Mouse (Mus musculus): Measurements from ENCODE around the gene Pcx. TPM values are rescaled to one million over a fixed set of nuclear protein-coding genes. Genes with fewer than 3 reads are reported as not detected.

Gene Pcx
- polyA plus RNA-seq, 1 experiment from 2014 or later, result 23.5 TPM

DNA sequence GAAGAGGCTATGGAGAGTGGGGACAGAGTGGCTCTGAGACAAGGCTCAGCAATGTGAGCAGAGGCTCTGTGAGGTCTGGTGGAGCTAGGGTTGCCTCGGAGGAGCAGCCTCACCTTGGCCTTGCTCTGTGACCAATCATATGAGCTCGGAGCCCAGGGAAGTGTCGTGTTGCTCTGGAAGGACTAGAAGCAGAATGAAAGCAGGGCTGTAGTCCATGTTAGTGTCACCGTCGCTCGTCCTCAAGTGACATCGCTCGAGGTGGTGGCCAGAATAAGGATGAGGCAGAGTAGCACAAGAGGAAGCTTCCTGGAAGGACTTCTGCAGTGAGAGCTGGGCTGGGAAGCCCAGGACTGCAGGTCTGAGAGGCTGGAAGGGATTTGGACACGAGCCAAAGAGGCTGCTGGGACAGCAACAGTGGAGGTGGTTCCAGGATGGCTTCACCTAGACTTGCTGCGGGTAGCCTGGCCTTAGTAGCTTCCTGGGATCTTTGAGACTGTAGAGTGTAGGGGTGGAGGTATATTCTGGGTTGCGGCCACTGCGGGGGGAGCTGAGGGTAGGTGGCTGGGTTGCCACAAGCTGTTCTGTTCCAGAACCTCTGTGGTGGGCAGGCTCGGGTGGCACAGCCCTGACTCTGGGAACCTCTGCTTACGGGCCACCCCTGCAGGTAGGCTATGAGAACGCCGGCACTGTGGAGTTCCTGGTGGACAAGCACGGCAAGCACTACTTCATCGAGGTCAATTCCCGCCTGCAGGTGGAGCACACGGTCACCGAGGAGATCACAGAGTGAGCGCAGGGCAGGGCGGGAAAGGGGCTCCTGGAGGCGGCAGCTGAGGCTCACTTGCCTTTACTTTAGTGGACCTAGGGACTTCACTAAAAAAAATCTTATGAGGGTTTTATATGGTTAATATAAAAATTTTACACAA, 93.8 kb downstream of the Pcx start:
- no peak for ATAC-seq (ENCODE audit: low FRiP score, low read depth)
- Histone ChIP-seq H3K36me3 (no peaks in the 10 kb centered on the region), H3K27me3 (replicated peaks) (no peaks in the 10 kb centered on the region), H3K27ac (no peak overlapping the region), H3K4me3 (no peak overlapping the region), H3K4me1 (0 out of 2 replicates have a peak, but pooled peaks cover 6% of the 10 kb centered on the region), H3K9ac (no peak overlapping the region), H3K4me2 (replicated peaks) (0 out of 2 replicates have a peak overlapping the region, but pooled peaks have one; percentile 22), H3K9me3 (no peaks in the 10 kb centered on the region)
- 42% methylated on average over 24 of the region's 24 CpGs for WGBS

DNA sequence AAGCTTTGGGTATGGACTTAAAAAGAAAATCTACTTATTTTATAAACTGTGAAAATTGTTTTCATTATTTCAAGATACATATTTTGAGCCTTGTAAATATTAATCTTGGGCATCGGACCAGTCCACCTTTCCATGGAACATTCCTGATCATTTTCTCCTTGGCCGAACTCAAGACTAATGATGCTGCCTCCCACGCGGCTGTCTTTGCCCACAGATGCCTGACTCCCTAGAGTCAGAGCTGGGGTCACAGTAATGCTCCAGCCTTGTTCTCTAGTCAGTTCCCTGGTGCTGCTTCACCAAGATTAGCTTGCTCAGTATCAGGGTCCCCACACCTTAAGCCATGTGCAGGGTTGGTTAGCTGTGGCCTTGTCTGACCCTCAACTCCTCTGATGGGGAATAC, 95.4 kb downstream of the Pcx start:
- H3K27me3 ChIP-seq (replicated peaks), result no peaks in the 10 kb centered on the region
- H3K27ac ChIP-seq, result no peak overlapping the region
- H3K9ac ChIP-seq, result no peak overlapping the region
- no peaks in the 10 kb centered on the region for H3K36me3 ChIP-seq
- 89% methylated on average over 4 of the region's 4 CpGs for WGBS
- H3K4me2 ChIP-seq (replicated peaks), result no peak overlapping the region
- no peak for ATAC-seq (ENCODE audit: low FRiP score, low read depth)
- no peaks in the 10 kb centered on the region for H3K9me3 ChIP-seq
- no peak overlapping the region for H3K4me3 ChIP-seq
- H3K4me1 ChIP-seq, result 0 out of 2 replicates have a peak, but pooled peaks cover 6% of the 10 kb centered on the region

DNA sequence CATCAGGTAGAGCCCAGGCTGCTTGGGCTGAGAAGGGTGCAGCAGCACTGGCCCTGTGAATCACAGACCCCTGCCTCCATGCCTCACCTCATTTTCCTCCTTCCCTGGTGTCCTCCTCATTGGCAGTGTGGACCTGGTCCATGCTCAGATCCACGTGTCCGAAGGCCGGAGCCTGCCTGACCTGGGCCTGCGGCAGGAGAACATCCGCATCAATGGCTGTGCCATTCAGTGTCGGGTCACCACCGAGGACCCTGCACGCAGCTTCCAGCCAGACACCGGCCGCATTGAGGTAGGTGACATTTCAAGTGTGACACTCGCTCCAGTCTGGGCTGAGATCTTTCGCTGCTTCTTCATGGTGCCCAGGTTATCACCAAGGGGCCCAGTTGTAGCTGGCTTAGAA, 97.1 kb downstream of the Pcx start:
- Histone ChIP-seq H3K36me3 (peaks cover 15% of the 10 kb centered on the region), H3K27ac (no peak overlapping the region), H3K4me3 (no peak overlapping the region), H3K9me3 (no peaks in the 10 kb centered on the region), H3K9ac (no peak overlapping the region), H3K4me2 (replicated peaks) (no peak overlapping the region), H3K4me1 (peaks cover 14% of the 10 kb centered on the region), H3K27me3 (replicated peaks) (no peaks in the 10 kb centered on the region)
- WGBS, result 92% methylated on average over 12 of the region's 12 CpGs
- ATAC-seq (ENCODE audit: low FRiP score, low read depth), result no peak

DNA sequence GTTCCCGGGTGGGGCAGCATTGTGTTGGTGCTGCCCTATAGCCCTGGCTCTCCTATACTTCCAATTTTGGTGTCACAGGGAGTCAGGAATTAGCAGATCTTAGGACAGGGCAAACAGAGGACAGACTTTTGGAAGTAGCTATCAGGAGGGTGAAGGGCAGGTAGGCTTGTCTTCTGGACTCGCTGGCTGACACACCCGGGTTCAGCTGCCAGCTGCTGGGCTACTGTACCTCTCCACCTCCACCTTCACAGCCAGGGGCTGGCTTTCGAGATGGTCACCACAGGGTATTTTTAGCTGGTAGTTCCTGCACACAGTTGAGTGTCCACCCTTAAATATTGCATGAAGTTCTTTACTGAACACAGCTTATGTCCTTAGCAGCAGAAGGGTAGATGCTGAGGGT, 98.2 kb downstream of the Pcx start:
- ATAC-seq (ENCODE audit: low FRiP score, low read depth), result no peak
- 89% methylated on average over 4 of the region's 4 CpGs for WGBS
- H3K9me3 ChIP-seq, result no peaks in the 10 kb centered on the region
- H3K4me1 ChIP-seq, result peaks cover 25% of the 10 kb centered on the region
- H3K4me3 ChIP-seq, result no peak overlapping the region
- peaks cover 26% of the 10 kb centered on the region for H3K36me3 ChIP-seq
- no peaks in the 10 kb centered on the region for H3K27me3 ChIP-seq (replicated peaks)
- no peak overlapping the region for H3K27ac ChIP-seq
- no peak overlapping the region for H3K9ac ChIP-seq
- H3K4me2 ChIP-seq (replicated peaks), result no peak overlapping the region

DNA sequence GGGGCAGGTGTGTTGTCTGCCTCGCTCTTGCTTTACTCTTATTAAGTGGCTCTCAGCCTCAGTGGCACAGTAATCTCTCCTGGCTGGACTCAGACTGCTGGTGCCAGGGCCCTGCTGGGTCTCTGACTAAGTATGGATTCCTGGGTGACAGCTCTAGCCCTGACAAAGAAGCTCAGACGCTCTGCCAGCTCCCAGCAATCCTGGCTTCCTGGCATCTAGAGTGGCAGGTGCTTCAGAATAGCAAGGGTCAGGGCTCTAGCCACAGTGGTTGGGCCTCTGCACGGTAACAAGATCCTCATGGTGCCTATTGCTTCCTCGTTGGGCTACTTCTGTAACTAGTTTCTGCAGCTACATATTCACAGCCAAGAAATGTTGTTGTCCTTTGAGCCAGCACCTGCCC, 99.8 kb downstream of the Pcx start:
- Histone ChIP-seq H3K4me2 (replicated peaks) (no peak overlapping the region), H3K4me3 (no peak overlapping the region), H3K4me1 (peaks cover 31% of the 10 kb centered on the region), H3K9ac (no peak overlapping the region), H3K36me3 (peaks cover 31% of the 10 kb centered on the region), H3K27me3 (replicated peaks) (no peaks in the 10 kb centered on the region), H3K9me3 (no peaks in the 10 kb centered on the region), H3K27ac (no peak overlapping the region)
- no peak for ATAC-seq (ENCODE audit: low FRiP score, low read depth)
- WGBS, result 70% methylated on average over 4 of the region's 4 CpGs

DNA sequence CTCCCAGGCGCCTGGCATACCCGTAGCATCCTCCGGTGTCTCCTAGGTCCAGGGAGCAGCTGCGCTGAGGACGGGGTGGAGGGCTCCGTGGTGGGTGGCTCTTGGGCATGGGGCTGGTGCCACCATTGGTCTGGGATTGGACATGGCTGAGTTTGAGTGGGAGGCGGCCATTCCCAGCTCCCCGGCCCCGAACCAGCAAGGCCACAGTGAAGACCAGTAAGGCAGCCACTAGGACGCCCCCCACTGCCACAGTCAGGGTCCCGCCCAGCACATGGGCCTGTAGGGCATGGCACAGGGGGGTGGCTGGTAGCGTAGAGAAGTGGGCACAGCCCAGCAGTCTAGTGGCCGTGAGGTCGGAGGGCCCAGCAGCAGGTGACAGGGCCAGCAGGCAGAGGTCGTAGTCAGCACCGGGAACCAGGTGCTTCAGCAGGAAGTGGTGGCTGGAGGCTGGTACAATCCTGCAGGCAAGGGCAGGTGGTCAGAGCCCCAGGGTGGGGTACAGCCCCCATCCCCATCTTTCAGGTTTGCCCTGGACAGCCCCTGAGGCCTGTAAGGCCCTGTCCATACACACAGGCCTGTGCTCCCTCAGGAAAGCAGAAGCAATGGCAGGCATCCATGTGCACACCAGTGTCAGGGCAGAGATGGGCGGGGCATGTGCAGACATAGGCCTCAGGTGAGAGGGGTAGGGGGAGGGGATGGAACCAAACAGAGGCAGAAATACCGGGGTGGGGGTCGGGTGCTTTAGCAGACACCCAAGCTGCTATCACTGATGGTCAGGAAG, 102.1 kb downstream of the Pcx start:
- Histone ChIP-seq H3K36me3 (peaks cover 31% of the 10 kb centered on the region), H3K4me1 (peaks cover 40% of the 10 kb centered on the region), H3K4me3 (no peak overlapping the region), H3K27me3 (replicated peaks) (no peaks in the 10 kb centered on the region; the same call in 1 of the 2 replicates), H3K9me3 (no peaks in the 10 kb centered on the region), H3K27ac (no peak overlapping the region), H3K9ac (peak overlapping the region; percentile 21; the same call in 1 of the 2 replicates), H3K4me2 (replicated peaks) (peak overlapping the region; percentile 18; the same call in 1 of the 2 replicates)
- WGBS, result 91% methylated on average over 19 of the region's 19 CpGs
- ATAC-seq (ENCODE audit: low FRiP score, low read depth), result no peak

DNA sequence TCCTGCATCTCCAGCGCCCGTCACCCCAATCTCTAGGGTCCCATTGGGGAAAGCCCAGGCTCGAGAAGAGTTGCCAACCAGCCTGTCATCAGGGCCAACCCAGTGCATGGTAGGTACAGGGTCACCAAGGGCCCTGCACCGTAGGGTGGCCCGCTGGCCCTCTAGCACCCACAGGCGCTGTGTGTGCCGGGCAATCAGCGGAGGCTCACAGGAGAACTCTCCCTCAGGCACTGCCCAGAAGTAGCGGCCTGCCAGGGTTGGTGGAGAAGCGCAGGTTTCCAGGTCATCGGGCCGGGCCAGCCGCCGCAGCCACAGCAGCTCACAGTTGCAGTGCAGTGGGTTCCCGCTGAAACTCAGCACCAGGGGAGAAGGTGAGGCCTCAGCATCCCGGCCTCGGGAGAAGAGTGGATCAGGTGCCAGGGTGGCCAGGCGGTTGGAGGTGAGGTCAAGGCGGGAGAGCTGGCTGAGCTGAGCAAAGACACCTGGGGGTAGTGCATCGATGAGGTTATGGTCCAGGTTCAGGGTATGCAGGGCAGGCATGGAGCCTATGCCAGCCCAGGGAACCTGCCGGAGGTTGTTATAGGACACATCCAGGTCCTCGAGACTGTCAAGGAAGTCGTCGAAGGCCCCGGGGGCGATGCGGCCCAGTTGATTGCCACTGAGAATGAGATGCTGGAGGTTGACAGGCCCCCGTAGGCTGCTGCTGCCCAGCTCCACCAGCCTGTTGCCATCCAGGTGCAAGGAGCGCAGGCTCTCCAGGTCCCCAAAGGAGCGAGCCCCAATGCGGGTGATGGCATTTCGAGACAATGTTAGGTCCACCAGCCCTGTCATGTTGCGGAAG, 103.4 kb downstream of the Pcx start:
- Histone ChIP-seq H3K9me3 (no peaks in the 10 kb centered on the region), H3K9ac (peak overlapping the region; percentile 98; the same call in 1 of the 2 replicates), H3K4me2 (replicated peaks) (peak overlapping the region; percentile 85), H3K27me3 (replicated peaks) (no peaks in the 10 kb centered on the region; the same call in 1 of the 2 replicates), H3K36me3 (peaks cover 31% of the 10 kb centered on the region), H3K4me3 (peak overlapping the region; percentile 96), H3K4me1 (peaks cover 40% of the 10 kb centered on the region), H3K27ac (no peak overlapping the region)
- ATAC-seq (ENCODE audit: low FRiP score, low read depth), result no peak
- 91% methylated on average over 33 of the region's 33 CpGs for WGBS

DNA sequence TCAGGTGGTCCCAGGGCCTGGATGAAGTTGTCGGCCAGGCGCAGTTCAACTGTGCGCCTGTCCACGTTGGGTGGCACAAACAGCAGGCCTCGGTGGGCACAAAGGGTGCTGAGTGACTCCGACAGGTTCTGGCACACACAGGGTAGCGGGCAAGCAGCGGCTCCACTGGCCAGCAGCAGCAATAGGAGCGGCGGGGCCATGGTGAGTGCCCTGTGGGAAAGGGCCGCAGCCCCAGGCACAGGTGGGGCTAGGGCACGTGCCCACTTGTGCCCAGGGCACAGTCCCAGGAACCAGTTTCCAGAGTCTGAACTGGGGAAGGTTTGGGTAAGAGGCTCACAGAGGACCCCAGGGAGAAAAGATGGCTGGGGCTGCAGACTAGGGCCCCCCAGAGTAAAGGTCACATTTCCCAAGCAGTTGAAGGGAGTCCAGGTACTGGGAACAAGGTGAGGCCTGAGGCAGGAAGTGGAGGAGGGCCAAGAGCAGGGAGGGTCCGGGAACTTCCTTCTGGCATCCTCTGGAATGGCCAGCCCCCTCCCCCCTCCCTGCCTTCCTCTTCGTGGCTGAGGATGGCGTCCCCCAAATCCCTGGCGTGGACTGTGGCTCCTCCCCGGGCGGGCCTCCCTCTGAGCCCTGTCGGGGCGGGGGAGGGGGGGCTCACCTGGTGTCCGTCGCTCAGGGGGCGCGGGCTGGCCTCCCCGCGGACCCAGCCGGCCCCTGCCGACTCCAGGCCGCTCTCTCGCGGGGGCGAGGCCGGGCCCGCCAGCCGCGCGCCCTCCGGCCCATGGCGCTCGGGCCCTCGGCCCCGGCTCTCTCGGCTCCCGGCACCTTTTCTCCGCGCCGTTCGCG, 104.3 kb downstream of the Pcx start:
- Histone ChIP-seq H3K9me3 (no peaks in the 10 kb centered on the region), H3K27me3 (replicated peaks) (no peaks in the 10 kb centered on the region; the same call in 1 of the 2 replicates), H3K4me2 (replicated peaks) (peak overlapping the region; percentile 85), H3K4me3 (peak overlapping the region; percentile 96), H3K4me1 (peaks cover 40% of the 10 kb centered on the region), H3K9ac (peak overlapping the region; percentile 98), H3K36me3 (peaks cover 31% of the 10 kb centered on the region), H3K27ac (peak overlapping the region; percentile 83)
- 20% methylated on average over 42 of the region's 49 CpGs for WGBS
- ATAC-seq (ENCODE audit: low FRiP score, low read depth), result peak; percentile 8

DNA sequence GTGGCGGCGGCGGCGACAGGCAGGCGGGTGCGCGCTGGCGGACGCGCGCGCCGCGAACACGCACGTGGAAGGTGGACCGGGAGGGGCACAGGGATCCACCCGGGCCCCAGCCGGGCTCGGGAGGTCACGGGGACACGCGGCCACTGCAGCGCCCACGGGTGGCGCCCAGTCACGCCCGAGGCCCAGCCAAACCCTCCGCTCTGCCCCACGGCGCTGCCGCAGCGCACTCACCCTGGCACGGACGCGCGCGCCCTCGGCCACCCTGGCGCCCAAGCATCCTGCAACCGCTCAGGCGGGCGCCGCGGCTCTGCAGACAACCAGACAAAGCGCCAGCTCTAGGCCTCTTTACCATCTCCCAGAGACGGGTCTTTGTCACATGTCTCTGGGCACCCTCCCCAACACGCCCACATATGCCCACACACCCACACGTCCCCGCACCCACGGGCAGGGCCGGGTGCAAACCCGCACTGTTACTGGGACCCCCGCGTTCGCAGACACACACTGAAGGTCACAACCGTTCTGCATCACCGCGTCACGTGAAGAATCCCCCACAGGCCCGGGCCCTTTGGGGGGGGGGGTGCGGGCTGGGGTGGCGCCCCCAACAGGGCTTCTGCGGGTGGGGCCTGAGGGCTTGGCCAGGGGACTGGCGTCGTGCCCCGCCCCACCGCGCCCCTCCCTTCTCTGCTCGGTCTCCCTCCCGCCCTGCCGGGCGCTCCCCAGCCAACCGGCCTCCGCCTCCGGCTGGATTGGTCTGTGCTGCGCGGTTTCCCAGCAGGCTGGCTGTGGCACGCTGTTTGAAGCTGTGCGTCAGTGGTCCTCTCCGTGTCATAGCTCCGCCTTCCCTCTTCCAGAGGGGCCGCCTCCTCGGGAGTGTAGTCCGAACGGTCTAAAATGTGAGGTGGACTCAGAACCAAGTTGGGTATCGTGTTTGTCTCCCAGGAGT, 105.2 kb downstream of the Pcx start, which contains the start of gene Lrfn4:
Gene Lrfn4, minus strand, starts transcription at position 517 of the 943 bp plus-strand sequence.
- H3K9me3 ChIP-seq, result no peaks in the 10 kb centered on the region
- H3K4me3 ChIP-seq, result peak within 1 kb of the TSS; percentile 96
- H3K27ac ChIP-seq, result peak within 1 kb of the TSS; percentile 83
- H3K27me3 ChIP-seq (replicated peaks), result no peaks in the 10 kb centered on the region; the same call in 1 of the 2 replicates
- peak within 1 kb of the TSS; percentile 85 for H3K4me2 ChIP-seq (replicated peaks)
- peaks cover 40% of the 10 kb centered on the region for H3K4me1 ChIP-seq
- ATAC-seq (ENCODE audit: low FRiP score, low read depth), result peak; percentile 91
- WGBS, result 1% methylated on average over 82 of the region's 87 CpGs
- H3K36me3 ChIP-seq, result peaks cover 36% of the 10 kb centered on the region
- H3K9ac ChIP-seq, result peak within 1 kb of the TSS; percentile 98

DNA sequence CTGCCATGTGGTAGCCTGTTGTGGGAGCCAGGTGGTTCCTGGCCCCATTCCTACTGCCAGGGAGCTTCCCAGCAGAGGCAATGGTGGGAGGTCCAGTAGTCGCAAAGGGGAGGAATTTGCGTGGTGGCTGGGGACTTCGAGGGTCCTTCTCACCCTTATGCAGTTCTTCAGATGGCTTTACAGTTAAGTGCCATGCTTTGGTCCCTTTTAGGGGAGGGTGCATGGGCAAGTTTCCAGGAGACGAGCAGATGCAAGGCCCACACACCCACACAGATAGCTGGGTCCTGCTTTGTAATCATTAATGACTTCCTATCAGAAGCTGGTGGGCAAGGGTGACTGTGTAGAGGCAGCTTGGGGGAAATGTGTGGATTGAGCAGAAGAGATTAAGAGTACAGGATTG, 106.3 kb downstream of the Pcx start:
- Histone ChIP-seq H3K9me3 (no peaks in the 10 kb centered on the region), H3K27ac (no peak overlapping the region), H3K9ac (0 out of 2 replicates have a peak overlapping the region, but pooled peaks have one; percentile 13), H3K4me3 (no peak overlapping the region), H3K4me2 (replicated peaks) (peak overlapping the region; percentile 85), H3K4me1 (peaks cover 40% of the 10 kb centered on the region), H3K36me3 (peaks cover 41% of the 10 kb centered on the region), H3K27me3 (replicated peaks) (no peaks in the 10 kb centered on the region; the same call in 1 of the 2 replicates)
- 41% methylated on average over 4 of the region's 4 CpGs for WGBS
- ATAC-seq (ENCODE audit: low FRiP score, low read depth), result no peak
